Mouse (Mus musculus): ENCODE results near the gene 4930562C15Rik. TPM values are rescaled to one million over a fixed set of nuclear protein-coding genes. Genes with fewer than 3 reads are reported as not detected.

The 4930562C15Rik gene
- total RNA-seq, 2 experiments from 2014 or later: not detected

- intact Hi-C loops (cut with DNase I): no loop called here
These were observed 15.9 kb downstream of the 4930562C15Rik start for GRCm38 (mm10) chr16:4850938-4851628.

GRCm38 (mm10) chr16:4855046-4855650 lies 19.9 kb downstream of the 4930562C15Rik start:
- intact Hi-C loops (cut with DNase I): no loop called here
- DNase-seq (ENCODE audit: low spot score in 2 of 2): no peak

More at GRCm38 (mm10) chr16:4850938-4851628, 15.9 kb downstream of the 4930562C15Rik start:
- no peak for DNase-seq (ENCODE audit: low spot score in 2 of 2)

DNA sequence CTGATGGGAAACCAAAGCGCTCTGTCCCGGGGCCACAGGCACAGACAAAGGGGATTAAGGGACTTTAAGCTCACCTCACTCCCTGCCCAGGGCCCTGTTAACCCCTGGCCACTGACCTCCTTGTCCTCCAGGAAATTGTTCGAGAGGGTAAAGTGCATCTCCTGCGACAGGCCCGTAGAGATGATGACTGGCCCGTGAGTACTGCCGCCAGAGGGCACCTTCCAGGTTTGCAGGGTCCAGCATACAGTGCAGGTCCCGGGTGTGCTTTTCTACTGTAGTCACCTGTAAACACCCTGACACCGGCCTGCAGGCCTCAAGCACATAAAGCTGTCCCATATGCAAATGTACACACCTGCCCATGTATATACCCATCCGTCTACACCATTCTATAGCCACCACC lies 26.2 kb downstream of the 4930562C15Rik start:
- intact Hi-C loops (cut with DNase I): loop anchor here (10.0 kb wide), 1 partner anchor 97 kb away; no protein-coding TSS in a partner anchor
- no peak for DNase-seq (ENCODE audit: low spot score in 2 of 2)

- DNase-seq (ENCODE audit: low spot score in 2 of 2): peak; percentile 69 to 75
- intact Hi-C loops (cut with DNase I): loop anchor here (10.0 kb wide), 1 partner anchor 98 kb away; no protein-coding TSS in a partner anchor
These were observed 27.8 kb downstream of the 4930562C15Rik start for GRCm38 (mm10) chr16:4862863-4863483.

DNA sequence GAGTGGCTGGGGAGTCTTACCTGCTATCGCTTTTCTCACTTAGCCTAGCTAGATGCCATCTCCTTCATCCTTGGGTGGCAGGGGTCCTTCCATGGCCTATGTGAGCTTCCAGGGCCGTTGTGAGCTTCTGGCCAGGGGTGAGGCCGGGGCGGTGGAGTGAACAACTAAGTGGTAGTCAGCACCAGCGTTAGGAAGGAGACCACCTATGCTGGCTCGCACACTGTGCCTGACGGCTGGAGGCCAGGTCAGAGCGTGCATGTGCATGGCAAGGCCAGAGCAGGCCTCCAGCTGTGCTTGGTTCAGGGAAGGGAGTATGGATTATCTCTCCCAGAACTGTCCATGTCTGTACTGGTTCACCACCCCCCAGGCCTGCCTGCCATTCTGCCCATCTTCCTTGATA lies 28.5 kb downstream of the 4930562C15Rik start:
- no peak for DNase-seq (ENCODE audit: low spot score in 2 of 2)
- intact Hi-C loops (cut with DNase I): loop anchor here (10.0 kb wide), 1 partner anchor 99 kb away; no protein-coding TSS in a partner anchor

DNA sequence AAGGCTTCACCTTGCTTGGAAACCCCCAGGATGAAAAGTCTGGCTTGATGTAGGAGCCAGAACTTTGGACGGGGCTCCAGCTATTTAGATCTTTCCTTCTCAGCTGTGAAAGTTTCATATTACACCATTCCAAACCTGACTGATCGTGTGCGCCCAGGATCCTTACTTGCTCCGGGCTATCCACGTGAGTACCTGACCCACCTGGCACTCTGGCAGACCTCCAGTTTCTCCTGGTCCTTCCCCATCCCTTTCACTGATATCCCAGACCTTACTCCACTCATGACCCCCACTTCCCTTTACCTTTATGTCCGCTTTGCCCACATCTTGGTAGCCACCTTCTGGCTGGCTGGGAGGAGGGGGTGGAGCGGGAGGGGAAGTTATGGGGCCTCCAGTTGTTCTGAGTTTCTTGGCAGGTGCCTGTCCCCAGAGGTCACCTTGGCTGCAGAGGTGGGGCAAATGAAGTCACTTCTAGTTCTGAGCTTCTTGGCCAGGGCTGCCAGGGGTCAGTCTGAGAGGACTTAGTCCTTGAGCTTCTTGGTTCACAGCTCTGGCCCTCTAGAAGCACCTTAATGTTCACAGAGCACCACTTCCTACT lies 31.0 kb downstream of the 4930562C15Rik start:
- no peak for DNase-seq (ENCODE audit: low spot score in 2 of 2)
- intact Hi-C loops (cut with DNase I): loop anchor here (10.0 kb wide), 1 partner anchor 101 kb away; no protein-coding TSS in a partner anchor

DNA sequence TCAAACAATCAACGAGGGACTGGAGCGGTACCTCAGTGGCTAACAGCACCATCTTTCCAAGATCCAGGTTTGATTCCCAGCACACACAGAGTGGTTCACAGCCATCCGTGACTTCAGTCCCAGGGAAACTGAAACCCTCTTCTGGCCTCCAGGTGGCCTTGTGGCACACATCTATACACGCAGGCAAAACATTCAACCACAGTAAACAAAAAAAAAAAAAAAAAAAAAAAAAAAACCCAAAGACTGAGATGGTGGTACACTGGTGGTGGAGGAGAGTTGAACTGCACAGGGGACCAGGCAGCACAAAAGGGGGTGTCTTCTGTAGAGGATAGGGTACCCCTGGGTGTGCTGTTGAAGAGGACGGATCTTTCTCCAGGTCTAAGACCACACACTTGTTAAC lies 35.3 kb downstream of the 4930562C15Rik start:
- intact Hi-C loops (cut with DNase I): no loop called here
- DNase-seq (ENCODE audit: low spot score in 2 of 2): no peak

GRCm38 (mm10) chr16:4871926-4872325 lies 36.7 kb downstream of the 4930562C15Rik start:
- intact Hi-C loops (cut with DNase I): no loop called here

DNA sequence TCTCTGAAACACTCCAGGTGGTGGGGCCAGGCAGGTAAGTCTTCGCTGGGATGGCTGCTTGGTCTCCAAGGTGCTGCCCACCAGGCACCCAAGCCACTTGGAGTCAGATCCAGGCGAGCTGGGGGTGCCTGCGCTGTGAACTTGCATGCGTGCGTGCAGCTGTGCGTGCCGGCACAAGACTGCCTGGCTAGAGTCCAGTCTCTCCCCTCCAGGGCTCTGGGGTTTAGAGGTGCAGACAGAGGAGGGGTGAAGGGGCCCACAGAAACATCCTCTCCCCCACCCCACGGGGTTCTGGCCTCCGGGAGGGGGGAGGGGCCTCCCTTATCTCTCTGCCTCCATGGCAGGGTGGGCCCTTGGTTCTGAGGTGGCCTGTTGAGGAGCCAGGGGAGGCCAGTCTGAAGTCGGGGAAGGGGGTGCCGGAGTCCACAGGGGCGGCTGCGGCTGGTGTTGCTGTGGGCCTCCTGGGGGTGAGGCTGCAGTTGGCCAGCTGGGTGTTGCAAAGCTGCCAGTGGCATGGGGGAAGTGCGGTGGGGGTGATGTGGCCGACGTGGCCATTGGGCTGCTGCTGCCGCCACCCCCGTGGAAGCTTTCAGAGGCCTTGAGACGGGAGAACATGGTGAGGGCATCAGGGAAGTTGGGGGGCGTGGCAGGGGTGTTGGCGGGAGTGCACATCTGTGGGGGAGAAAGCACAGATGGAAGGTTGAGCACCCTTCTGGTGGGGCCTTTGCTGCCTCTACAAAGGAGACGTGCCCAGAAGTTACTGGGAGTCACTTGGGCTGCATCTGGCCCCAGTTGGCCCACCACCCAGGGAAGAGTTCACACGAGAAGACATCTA lies 40.2 kb downstream of the 4930562C15Rik start:
- no peak for DNase-seq (ENCODE audit: low spot score in 2 of 2)
- intact Hi-C loops (cut with DNase I): loop anchor here (5.0 kb wide), 1 partner anchor 37 kb away; no protein-coding TSS in a partner anchor

More at GRCm38 (mm10) chr16:4871926-4872325, 36.7 kb downstream of the 4930562C15Rik start:
- DNase-seq (ENCODE audit: low spot score in 2 of 2): no peak

DNA sequence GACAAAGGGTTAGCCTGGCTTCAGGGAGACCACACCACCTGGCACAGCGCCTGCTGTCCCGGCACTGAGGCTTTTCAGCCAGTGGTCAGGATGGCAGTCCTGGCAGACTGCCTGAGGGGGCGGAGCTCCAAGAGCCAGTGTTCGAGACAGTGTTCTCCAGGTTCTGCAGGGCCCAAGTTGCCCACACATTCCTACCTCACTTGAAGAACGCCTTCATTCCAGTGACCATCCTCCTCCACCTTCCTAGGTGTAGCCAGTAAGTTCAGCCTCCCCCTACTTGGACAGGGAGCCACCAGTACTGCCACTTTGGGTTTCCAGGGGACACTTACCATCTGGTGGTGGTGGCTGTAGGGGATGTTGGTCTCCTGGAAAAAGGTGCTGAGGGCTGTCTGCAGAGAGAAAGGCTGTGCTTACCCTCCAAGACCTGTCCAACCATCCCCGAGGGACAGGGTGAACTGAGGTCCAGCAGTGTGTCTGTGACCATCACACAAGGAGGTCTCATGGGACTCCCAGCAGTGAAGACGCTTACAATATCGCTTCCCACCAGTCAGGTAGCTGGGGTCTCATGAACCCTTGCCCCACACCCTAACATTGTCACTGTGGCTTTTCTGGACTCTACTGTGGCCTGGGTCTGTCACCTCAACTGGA lies 40.9 kb downstream of the 4930562C15Rik start:
- intact Hi-C loops (cut with DNase I): loop anchor here (5.0 kb wide), 1 partner anchor 36 kb away; no protein-coding TSS in a partner anchor
- peak; percentile 52 to 55 for DNase-seq (ENCODE audit: low spot score in 2 of 2)

DNA sequence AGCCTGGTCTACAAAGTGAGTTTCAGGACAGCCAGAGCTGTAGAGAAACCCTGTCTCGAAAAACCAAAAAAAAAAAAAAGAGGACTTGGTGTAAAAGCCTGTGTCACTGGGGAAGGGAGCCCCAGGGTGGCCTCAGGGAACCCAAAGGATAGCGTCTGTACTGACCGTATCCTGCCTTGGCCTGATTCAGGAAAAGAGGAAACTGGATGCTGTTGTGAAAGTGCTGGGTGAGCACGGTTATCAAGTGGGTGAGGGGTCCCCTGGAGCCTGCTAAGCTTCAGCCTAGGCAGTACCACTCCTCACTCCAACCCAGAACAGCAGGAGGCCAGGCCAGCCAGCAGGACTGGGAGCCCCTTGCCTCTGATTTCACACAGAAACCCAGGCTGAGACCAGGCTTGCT lies 42.0 kb downstream of the 4930562C15Rik start:
- intact Hi-C loops (cut with DNase I): loop anchor here (5.0 kb wide), 1 partner anchor 35 kb away; no protein-coding TSS in a partner anchor

GRCm38 (mm10) chr16:4877701-4878100 lies 42.5 kb downstream of the 4930562C15Rik start:
- no peak for DNase-seq (ENCODE audit: low spot score in 2 of 2)
- intact Hi-C loops (cut with DNase I): loop anchor here (5.0 kb wide), 1 partner anchor 35 kb away; no protein-coding TSS in a partner anchor

More for the DNA sequence above, 42.0 kb downstream of the 4930562C15Rik start:
- DNase-seq (ENCODE audit: low spot score in 2 of 2): no peak

DNA sequence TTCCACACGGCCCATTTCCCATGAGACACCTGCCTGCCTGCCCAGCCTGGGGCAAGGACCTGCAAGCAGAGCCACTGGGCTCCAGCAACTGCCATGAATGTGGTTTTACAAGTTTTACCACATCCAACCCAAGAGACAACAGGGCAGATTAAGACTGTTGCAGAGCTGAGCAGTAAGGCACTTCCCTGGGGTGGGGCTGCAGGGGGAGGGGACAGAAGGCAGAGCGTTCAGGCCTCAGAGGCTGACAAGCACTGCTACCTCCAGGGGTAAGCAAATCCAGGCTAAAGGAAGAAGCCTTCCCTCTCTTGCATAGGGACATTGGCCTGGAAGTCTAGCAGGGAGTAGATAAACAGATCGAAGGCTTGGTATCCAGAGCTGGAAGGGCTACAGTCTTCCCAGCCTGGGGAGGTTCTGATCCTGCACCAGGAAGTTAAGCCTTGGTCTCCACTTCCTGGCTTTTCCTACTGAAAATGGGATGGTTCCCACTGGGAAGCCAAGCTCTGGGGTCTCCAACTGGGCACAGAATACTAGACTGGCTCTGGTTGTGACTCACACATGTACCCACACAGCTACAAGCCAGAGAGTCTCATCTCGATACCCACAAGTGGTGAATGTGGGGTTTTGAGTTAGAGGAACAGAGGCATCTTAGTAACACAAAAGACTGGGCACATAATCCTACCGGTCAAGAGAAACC lies 43.1 kb downstream of the 4930562C15Rik start:
- peak in 1 of 2 experiments; percentile 24 for DNase-seq (ENCODE audit: low spot score in 2 of 2)
- intact Hi-C loops (cut with DNase I): loop anchor here (5.0 kb wide), 1 partner anchor 34 kb away; no protein-coding TSS in a partner anchor

DNA sequence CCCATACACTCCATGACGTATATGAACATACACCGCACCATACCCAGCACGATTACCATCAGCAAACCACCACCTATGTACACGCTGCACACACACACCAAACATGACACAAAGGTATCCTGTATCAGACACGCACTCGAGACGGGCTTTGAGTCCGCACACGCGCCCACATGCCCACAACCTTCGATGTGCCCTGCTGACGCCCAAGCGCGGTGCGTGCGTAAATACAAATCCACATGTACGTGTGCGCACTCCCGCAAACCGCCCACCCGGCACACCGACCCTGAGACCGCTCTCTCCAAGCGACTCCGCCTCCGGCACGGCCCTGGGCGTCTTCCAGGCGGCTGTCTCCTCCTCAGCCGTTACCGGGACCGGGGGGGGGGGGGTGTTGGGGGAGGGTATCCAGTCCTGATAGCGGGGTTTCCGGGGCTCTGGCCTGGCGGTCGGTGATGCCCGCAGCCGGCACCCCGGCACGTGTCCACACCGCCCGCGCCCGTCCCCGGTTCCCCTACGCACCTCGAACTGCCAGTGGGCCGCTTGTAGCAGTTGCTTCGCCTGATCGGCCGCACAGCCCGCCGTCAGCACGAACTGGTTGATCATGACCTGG lies 44.0 kb downstream of the 4930562C15Rik start:
- intact Hi-C loops (cut with DNase I): loop anchor here (5.0 kb wide), 1 partner anchor 33 kb away; no protein-coding TSS in a partner anchor
- DNase-seq (ENCODE audit: low spot score in 2 of 2): peak; percentile 69 to 70

DNA sequence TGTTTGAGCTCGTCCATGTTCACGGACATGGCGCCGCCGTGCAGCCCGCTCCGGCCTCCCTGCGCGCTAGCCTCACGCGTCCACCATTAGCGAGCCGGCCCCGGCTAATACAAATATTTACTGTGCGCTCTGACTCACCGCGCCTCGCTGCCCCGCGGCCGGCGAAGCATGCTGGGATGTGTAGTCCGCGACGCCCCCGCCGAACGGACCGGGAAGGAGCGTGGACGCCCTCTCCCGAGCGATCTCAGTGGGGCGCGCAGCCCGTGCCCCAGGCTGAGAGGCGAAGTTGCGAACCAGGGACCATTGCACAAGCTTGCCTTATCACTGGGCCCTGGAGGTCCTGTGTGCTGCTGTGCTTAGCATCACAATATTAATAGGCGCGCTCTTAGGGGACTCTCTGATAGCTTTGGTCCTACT lies 44.5 kb downstream of the 4930562C15Rik start:
- peak; percentile 92 to 93 for DNase-seq (ENCODE audit: low spot score in 2 of 2)
- intact Hi-C loops (cut with DNase I): loop anchor here (5.0 kb wide), 1 partner anchor 33 kb away; no protein-coding TSS in a partner anchor

DNA sequence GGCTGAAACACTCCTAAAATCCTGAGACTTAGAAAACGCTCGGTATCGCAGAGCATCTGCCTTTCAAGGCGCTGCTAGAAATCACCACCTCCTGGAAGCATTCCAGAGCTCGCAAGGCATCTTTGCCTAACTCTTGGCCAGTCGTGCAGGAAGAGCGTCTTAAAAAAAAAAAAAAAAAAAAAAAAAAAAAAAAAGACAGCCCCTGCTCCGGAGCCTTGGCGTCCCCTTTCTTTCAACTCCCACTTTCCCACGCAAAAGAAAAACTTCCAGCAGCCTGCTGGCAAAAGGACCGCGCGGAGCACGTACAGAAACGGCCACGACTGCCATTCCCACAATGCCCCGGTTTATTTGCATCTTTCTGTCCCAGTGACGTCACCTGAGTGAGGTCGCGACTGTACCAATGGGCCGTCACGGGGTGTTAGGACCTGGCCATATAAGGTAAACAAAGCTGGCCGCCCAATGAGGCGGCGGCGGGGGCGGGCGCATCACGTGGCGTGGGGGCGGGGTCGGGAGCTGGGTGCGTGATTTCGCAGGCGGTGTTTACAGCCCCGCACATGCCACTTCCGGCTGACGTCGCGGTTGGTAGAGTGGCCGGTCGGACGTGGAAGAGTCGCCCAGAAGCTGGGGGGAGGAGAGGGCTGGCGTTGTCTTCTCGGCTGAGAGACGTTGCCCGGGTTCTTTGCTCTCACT lies 45.1 kb downstream of the 4930562C15Rik start, which contains the start of gene Ubald1:
Gene Ubald1 (minus strand): TSS at position 180 of the 690 bp plus-strand sequence.
- intact Hi-C loops (cut with DNase I): no loop called here
- peak; percentile 98 to 100 for DNase-seq (ENCODE audit: low spot score in 2 of 2)
